Mouse (Mus musculus) thymus, adult 2 months (tissue): ENCODE data around the gene Vps18. TPM values are rescaled to one million over a fixed set of nuclear protein-coding genes. Genes with fewer than 3 reads are reported as not detected.
A peak's percentile ranks its signal among the peaks of the same experiment; 100 is the strongest.

ENCODE experiments used
- DNase-seq: peaks from one replicate; pipeline ENCODE4 v3.0.0; 2021
- H3K27ac ChIP-seq: fragments of 200-500 bp; 2 replicates; pipeline ENCODE4 v1.5.1; 2012; ENCODE audit warnings: low read length, control low read depth; ENCODE audit not compliant: control insufficient read depth, insufficient read depth
- H3K27me3 ChIP-seq: fragments of 200-500 bp; 2 replicates; pipeline ENCODE4 v1.6.1; 2012; ENCODE audit warnings: mild to moderate bottlenecking, low read length, moderate library complexity, mixed read lengths; ENCODE audit not compliant: control insufficient read depth, insufficient read depth
- H3K36me3 ChIP-seq: fragments of 200-500 bp; 2 replicates; pipeline ENCODE4 v1.6.1; 2012; ENCODE audit warnings: mild to moderate bottlenecking, low read length, moderate library complexity; ENCODE audit not compliant: control insufficient read depth, insufficient read depth
- H3K4me1 ChIP-seq: fragments of 200-500 bp; replicated peaks from 2 replicates; pipeline ENCODE4 v1.6.1; 2012; ENCODE audit warnings: low read length; ENCODE audit not compliant: control insufficient read depth, insufficient read depth
- H3K4me3 ChIP-seq: fragments of 200-500 bp; 2 replicates; pipeline ENCODE4 v1.5.1; 2012; ENCODE audit warnings: mild to moderate bottlenecking, low read length, control low read depth, moderate library complexity; ENCODE audit not compliant: control insufficient read depth, insufficient read depth
- CTCF ChIP-seq: fragments of 200-500 bp; IDR thresholded peaks from 2 replicates; pipeline ENCODE4 v1.5.1; 2012; ENCODE audit warnings: mild to moderate bottlenecking, control low read depth, low read length, moderate library complexity, borderline replicate concordance; ENCODE audit not compliant: control insufficient read depth, poor library complexity, insufficient read depth; ENCODE audit errors: extremely low read depth
- POLR2A ChIP-seq: fragments of 200-500 bp; IDR thresholded peaks from 2 replicates; pipeline ENCODE4 v1.6.1; 2012; ENCODE audit warnings: mild to moderate bottlenecking, low read length, control low read depth, moderate library complexity; ENCODE audit not compliant: control insufficient read depth, poor library complexity, insufficient read depth; ENCODE audit errors: extremely low read depth
- WGBS: fragments of 180-500 bp; shearing (Covaris S2); methylation state at CpG from one replicate; pipeline ENCODE4 v1.1.7; 2018; 5-methylcytosine and 5-hydroxymethylcytosine counted together
- polyA plus RNA-seq: library from polyadenylated mRNA; depleted of rRNA; stranded (reverse); fragments of >200 nt; gene quantifications from 2 replicates; pipeline ENCODE4 v1.2.3, GENCODE M21; 2012

Gene Vps18
- polyA plus RNA-seq, 1 experiment = 28.4 TPM

GRCm38 (mm10) chr2:119262978-119263377 lies 25.6 kb upstream of the Vps18 start:
- Histone ChIP-seq H3K27ac (no peak overlapping the region), H3K36me3 (no peaks in the 10 kb centered on the region), H3K4me1 (peaks cover 5% of the 10 kb centered on the region; the same call in 1 of the 2 replicates), H3K4me3 (no peak overlapping the region), H3K27me3 (no peaks in the 10 kb centered on the region)
- no peak for TF ChIP-seq CTCF
- TF ChIP-seq POLR2A = no peak
- DNase-seq = no peak
- 8% methylated on average over 8 of the region's 8 CpGs for WGBS

- Histone ChIP-seq H3K36me3 (no peaks in the 10 kb centered on the region), H3K4me1 (peaks cover 5% of the 10 kb centered on the region; the same call in 1 of the 2 replicates), H3K27ac (no peak overlapping the region), H3K4me3 (no peak overlapping the region), H3K27me3 (no peaks in the 10 kb centered on the region)
- TF ChIP-seq POLR2A (no peak), CTCF (no peak)
- DNase-seq = no peak
- WGBS = 96% methylated on average over 5 of the region's 5 CpGs
Measured at GRCm38 (mm10) chr2:119263813-119264212, 24.7 kb upstream of the Vps18 start.

- no peaks in the 10 kb centered on the region for H3K27me3 ChIP-seq
- 0 out of 2 replicates have a peak, but pooled peaks cover 4% of the 10 kb centered on the region for H3K4me1 ChIP-seq
- DNase-seq = no peak
- TF ChIP-seq POLR2A (no peak), CTCF (no peak)
- H3K36me3 ChIP-seq = no peaks in the 10 kb centered on the region
- no peak overlapping the region for H3K27ac ChIP-seq
- no peak overlapping the region for H3K4me3 ChIP-seq
- WGBS = 90% methylated on average over 9 of the region's 9 CpGs
Measured at GRCm38 (mm10) chr2:119270286-119270642, 18.3 kb upstream of the Vps18 start.

- 4% methylated on average over 49 of the region's 49 CpGs for WGBS
- Histone ChIP-seq H3K36me3 (no peaks in the 10 kb centered on the region), H3K27me3 (no peaks in the 10 kb centered on the region), H3K4me1 (0 out of 2 replicates have a peak, but pooled peaks cover 4% of the 10 kb centered on the region), H3K27ac (no peak within 1 kb of the TSS), H3K4me3 (peak within 1 kb of the TSS; percentile 49)
- DNase-seq = peak; percentile 74
- TF ChIP-seq POLR2A (no peak), CTCF (peak; percentile 51; the same call in 1 of the 2 replicates)
Measured at GRCm38 (mm10) chr2:119270643-119271331, 17.8 kb upstream of the Vps18 start, which contains the start of gene Rhov. Gene Rhov (minus strand): TSS chr2:119271272.

- TF ChIP-seq POLR2A (no peak), CTCF (no peak)
- H3K27me3 ChIP-seq = no peaks in the 10 kb centered on the region
- 89% methylated on average over 1 of the region's 1 CpGs for WGBS
- H3K36me3 ChIP-seq = no peaks in the 10 kb centered on the region
- no peak overlapping the region for H3K27ac ChIP-seq
- no peak overlapping the region for H3K4me3 ChIP-seq
- no peak for DNase-seq
- peaks cover 6% of the 10 kb centered on the region; the same call in 1 of the 2 replicates for H3K4me1 ChIP-seq
Measured at GRCm38 (mm10) chr2:119274126-119274525, 14.4 kb upstream of the Vps18 start.

- H3K4me1 ChIP-seq = peaks cover 2% of the 10 kb centered on the region; the same call in 1 of the 2 replicates
- no peak overlapping the region for H3K27ac ChIP-seq
- no peak overlapping the region for H3K4me3 ChIP-seq
- 85% methylated on average over 7 of the region's 7 CpGs for WGBS
- no peaks in the 10 kb centered on the region for H3K27me3 ChIP-seq
- TF ChIP-seq POLR2A (no peak), CTCF (no peak)
- H3K36me3 ChIP-seq = no peaks in the 10 kb centered on the region
- DNase-seq = no peak
Measured at GRCm38 (mm10) chr2:119276926-119277325, 11.6 kb upstream of the Vps18 start.
